Mouse (Mus musculus): ENCODE measurements around the gene Htra3. TPM values are rescaled to one million over a fixed set of nuclear protein-coding genes. Genes with fewer than 3 reads are reported as not detected.

Gene Htra3
- polyA plus RNA-seq, 1 experiment from 2014 or later, result 22.4 TPM

- H3K27me3 ChIP-seq (ENCODE audit: insufficient read depth, low read length), result no peaks in the 10 kb centered on the region
- 64% methylated on average over 1 of the region's 1 CpGs for WGBS
- H3K4me2 ChIP-seq (ENCODE audit: low read length), result no peak overlapping the region
- no peak for ATAC-seq (replicated peaks; ENCODE audit: low FRiP score, low read depth)
- no peak overlapping the region for H3K9ac ChIP-seq (ENCODE audit: low read depth, low read length)
- no peaks in the 10 kb centered on the region for H3K36me3 ChIP-seq (ENCODE audit: insufficient read depth, low read length)
- H3K27ac ChIP-seq, result no peak overlapping the region
- no peak overlapping the region for H3K4me3 ChIP-seq (replicated peaks; ENCODE audit: low read depth, low read length)
- no peak for TF ChIP-seq CTCF (IDR thresholded peaks at IDR 0.05; ENCODE audit: low read depth)
- no peaks in the 10 kb centered on the region; the same call in none of the 2 replicates for H3K4me1 ChIP-seq (replicated peaks; ENCODE audit: insufficient read depth, low read length)
- H3K9me3 ChIP-seq (replicated peaks; ENCODE audit: low read length), result no peaks in the 10 kb centered on the region
- DNase-seq (ENCODE audit: low spot score), result peak; percentile 31
These were observed 32.7 kb downstream of the Htra3 start for GRCm38 (mm10) chr5:35646927-35647326.

DNA sequence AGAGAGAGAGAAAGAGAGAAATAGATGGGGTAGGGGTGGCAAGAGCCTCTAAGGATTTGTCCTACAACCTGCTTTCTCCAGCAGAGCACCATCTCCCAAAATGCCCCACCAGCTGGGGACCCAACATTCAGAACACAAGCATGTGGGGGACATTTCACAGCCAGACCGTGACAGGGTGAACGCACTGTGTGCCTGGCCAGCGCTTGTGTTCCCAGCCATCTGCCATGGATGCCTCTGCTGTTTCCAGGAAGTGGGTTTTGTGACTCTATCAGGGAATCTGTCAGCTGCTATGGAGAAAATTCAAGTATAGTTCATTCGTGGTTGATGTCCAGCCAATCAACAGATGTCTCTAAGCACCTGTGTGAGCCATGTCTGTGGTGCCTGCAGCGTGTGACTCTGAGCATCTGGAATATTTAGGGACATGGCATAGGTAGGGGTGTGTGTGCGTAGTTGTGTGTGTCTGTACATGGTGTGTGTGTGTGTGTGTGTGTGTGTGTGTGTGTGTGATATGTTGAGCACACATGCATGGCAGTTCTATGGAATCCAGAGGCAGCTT lies 33.6 kb downstream of the Htra3 start:
- Histone ChIP-seq H3K9ac (ENCODE audit: low read depth, low read length) (no peak overlapping the region), H3K27ac (no peak overlapping the region), H3K4me3 (replicated peaks; ENCODE audit: low read depth, low read length) (no peak overlapping the region), H3K4me2 (ENCODE audit: low read length) (no peak overlapping the region), H3K9me3 (replicated peaks; ENCODE audit: low read length) (no peaks in the 10 kb centered on the region), H3K36me3 (ENCODE audit: insufficient read depth, low read length) (no peaks in the 10 kb centered on the region), H3K27me3 (ENCODE audit: insufficient read depth, low read length) (no peaks in the 10 kb centered on the region), H3K4me1 (replicated peaks; ENCODE audit: insufficient read depth, low read length) (no peaks in the 10 kb centered on the region; the same call in none of the 2 replicates)
- TF ChIP-seq CTCF (IDR thresholded peaks at IDR 0.05; ENCODE audit: low read depth), result no peak
- 87% methylated on average over 6 of the region's 6 CpGs for WGBS
- DNase-seq (ENCODE audit: low spot score), result no peak
- no peak for ATAC-seq (replicated peaks; ENCODE audit: low FRiP score, low read depth)

DNA sequence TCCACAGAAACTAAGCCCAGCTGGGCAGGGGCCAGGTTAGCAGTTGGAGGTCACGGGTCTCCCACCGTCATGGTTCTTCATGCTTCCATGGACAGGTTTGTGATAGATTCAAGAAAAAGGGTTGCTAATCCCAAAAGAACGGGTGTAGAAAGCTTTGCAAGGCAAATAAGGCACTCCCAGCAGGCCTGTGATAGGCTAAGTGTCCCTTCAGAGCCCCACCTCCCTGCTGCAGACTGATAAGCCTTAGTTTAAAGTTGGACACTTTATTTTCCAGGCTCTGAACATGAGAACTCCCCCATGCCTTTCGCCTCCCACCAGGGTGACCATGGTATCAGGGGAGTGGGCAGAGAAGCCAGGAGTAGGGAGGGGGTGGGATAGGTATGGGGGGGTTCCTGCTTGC lies 35.5 kb downstream of the Htra3 start:
- Histone ChIP-seq H3K4me1 (replicated peaks; ENCODE audit: insufficient read depth, low read length) (no peaks in the 10 kb centered on the region; the same call in none of the 2 replicates), H3K27me3 (ENCODE audit: insufficient read depth, low read length) (no peaks in the 10 kb centered on the region), H3K9ac (ENCODE audit: low read depth, low read length) (no peak overlapping the region), H3K4me2 (ENCODE audit: low read length) (no peak overlapping the region), H3K36me3 (ENCODE audit: insufficient read depth, low read length) (no peaks in the 10 kb centered on the region), H3K4me3 (replicated peaks; ENCODE audit: low read depth, low read length) (no peak overlapping the region), H3K9me3 (replicated peaks; ENCODE audit: low read length) (no peaks in the 10 kb centered on the region), H3K27ac (no peak overlapping the region)
- no peak for ATAC-seq (replicated peaks; ENCODE audit: low FRiP score, low read depth)
- peak; percentile 52 for DNase-seq (ENCODE audit: low spot score)
- no peak for TF ChIP-seq CTCF (IDR thresholded peaks at IDR 0.05; ENCODE audit: low read depth)
- 37% methylated on average over 4 of the region's 4 CpGs for WGBS

DNA sequence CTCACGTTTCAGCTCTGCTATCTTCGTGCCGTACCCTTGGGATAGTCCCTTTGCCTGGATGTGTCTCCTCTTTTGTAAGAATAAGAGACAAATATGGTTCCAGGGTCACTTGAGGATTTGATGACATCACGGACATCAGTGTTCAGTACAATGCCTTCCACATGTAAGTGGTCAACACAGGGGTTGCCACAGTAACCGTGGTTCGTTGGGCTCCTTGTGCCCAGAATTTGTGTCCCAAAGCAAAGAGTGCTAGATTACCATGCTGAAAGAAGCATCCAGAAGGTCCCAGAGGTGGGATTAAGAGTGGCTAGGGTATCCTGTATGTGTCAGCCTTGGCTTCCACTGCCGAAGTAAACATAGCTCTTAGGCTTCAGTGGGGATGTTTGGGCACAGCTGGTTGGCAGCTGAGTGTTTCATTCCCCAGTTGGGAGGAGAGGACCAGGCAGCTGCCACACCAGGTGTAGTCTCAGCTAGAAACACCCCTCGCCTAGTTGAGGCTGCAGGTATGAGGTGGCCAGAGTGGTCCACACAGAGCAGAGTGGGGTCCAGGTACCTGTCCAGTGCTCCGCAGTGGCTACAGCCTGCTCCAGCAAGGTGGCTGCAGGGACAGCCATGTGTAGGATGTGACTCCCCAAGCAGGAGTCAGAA lies 36.1 kb downstream of the Htra3 start:
- Histone ChIP-seq H3K4me3 (replicated peaks; ENCODE audit: low read depth, low read length) (no peak overlapping the region), H3K27me3 (ENCODE audit: insufficient read depth, low read length) (no peaks in the 10 kb centered on the region), H3K4me2 (ENCODE audit: low read length) (no peak overlapping the region), H3K4me1 (replicated peaks; ENCODE audit: insufficient read depth, low read length) (no peaks in the 10 kb centered on the region; the same call in none of the 2 replicates), H3K36me3 (ENCODE audit: insufficient read depth, low read length) (no peaks in the 10 kb centered on the region), H3K27ac (no peak overlapping the region), H3K9me3 (replicated peaks; ENCODE audit: low read length) (no peaks in the 10 kb centered on the region), H3K9ac (ENCODE audit: low read depth, low read length) (no peak overlapping the region)
- ATAC-seq (replicated peaks; ENCODE audit: low FRiP score, low read depth) (no peak), DNase-seq (ENCODE audit: low spot score) (no peak)
- no peak for TF ChIP-seq CTCF (IDR thresholded peaks at IDR 0.05; ENCODE audit: low read depth)
- WGBS, result 85% methylated on average over 9 of the region's 9 CpGs

- no peak overlapping the region for H3K4me3 ChIP-seq (replicated peaks; ENCODE audit: low read depth, low read length)
- no peaks in the 10 kb centered on the region for H3K36me3 ChIP-seq (ENCODE audit: insufficient read depth, low read length)
- no peaks in the 10 kb centered on the region for H3K4me1 ChIP-seq (replicated peaks; ENCODE audit: insufficient read depth, low read length)
- TF ChIP-seq CTCF (IDR thresholded peaks at IDR 0.05; ENCODE audit: low read depth), result no peak
- no peak overlapping the region for H3K9ac ChIP-seq (ENCODE audit: low read depth, low read length)
- no peak overlapping the region for H3K4me2 ChIP-seq (ENCODE audit: low read length)
- peak; percentile 78 for ATAC-seq (replicated peaks; ENCODE audit: low FRiP score, low read depth)
- no peaks in the 10 kb centered on the region for H3K9me3 ChIP-seq (replicated peaks; ENCODE audit: low read length)
- no peaks in the 10 kb centered on the region for H3K27me3 ChIP-seq (ENCODE audit: insufficient read depth, low read length)
- peak; percentile 80 for DNase-seq (ENCODE audit: low spot score)
- WGBS, result 18% methylated on average over 10 of the region's 10 CpGs
- H3K27ac ChIP-seq, result peak overlapping the region; percentile 6; the same call in 1 of the 2 replicates
These were observed 37.5 kb downstream of the Htra3 start for GRCm38 (mm10) chr5:35641961-35642584.

GRCm38 (mm10) chr5:35636016-35636415 lies 43.6 kb downstream of the Htra3 start:
- ATAC-seq (replicated peaks; ENCODE audit: low FRiP score, low read depth) (no peak), DNase-seq (ENCODE audit: low spot score) (no peak)
- Histone ChIP-seq H3K27ac (no peak overlapping the region), H3K4me2 (ENCODE audit: low read length) (no peak overlapping the region), H3K27me3 (ENCODE audit: insufficient read depth, low read length) (no peaks in the 10 kb centered on the region), H3K4me3 (replicated peaks; ENCODE audit: low read depth, low read length) (no peak overlapping the region), H3K9me3 (replicated peaks; ENCODE audit: low read length) (no peaks in the 10 kb centered on the region), H3K4me1 (replicated peaks; ENCODE audit: insufficient read depth, low read length) (no peaks in the 10 kb centered on the region), H3K36me3 (ENCODE audit: insufficient read depth, low read length) (no peaks in the 10 kb centered on the region), H3K9ac (ENCODE audit: low read depth, low read length) (no peak overlapping the region)
- TF ChIP-seq CTCF (IDR thresholded peaks at IDR 0.05; ENCODE audit: low read depth), result no peak
- WGBS, result 80% methylated on average over 2 of the region's 2 CpGs

Data from kidney, postnatal 0 days (tissue).